Mouse (Mus musculus): ENCODE measurements around the gene Inf2. TPM values are rescaled to one million over a fixed set of nuclear protein-coding genes. Genes with fewer than 3 reads are reported as not detected.

Gene Inf2
- polyA plus RNA-seq, 1 experiment from 2014 or later = 2.6 TPM

GRCm38 (mm10) chr12:112596891-112597500 is 8.4 kb downstream of the Inf2 start:
- 66% methylated on average over 14 of the region's 14 CpGs for WGBS

DNA sequence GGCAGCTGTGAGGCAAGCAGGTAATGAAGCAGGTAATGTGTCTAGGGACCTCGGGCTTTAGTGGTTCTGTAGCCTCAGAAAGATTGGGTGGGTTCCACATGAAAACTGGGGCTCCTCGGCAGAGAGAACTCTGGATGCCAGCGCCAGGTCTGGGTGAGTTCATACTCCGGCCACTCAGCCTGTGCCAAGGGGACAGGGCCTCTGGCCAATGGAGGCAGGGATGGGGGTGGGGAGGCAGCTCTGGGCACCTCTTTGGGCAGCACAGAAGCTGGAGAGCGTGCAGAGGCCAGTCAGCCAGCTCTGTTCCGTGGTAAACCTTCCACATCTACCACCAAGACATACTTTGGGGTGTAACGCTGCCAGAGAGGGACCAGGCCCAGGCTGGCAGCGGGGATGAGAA is 9.0 kb downstream of the Inf2 start:
- ATAC-seq = no peak
- H3K4me3 ChIP-seq (ENCODE audit: low read length) = no peak overlapping the region
- H3K4me2 ChIP-seq (ENCODE audit: low read depth, low read length) = no peak overlapping the region
- no peaks in the 10 kb centered on the region for H3K27me3 ChIP-seq (replicated peaks; ENCODE audit: control insufficient read depth, insufficient read depth, low read length)
- H3K36me3 ChIP-seq (ENCODE audit: control insufficient read depth, insufficient read depth, low read length) = no peaks in the 10 kb centered on the region
- H3K27ac ChIP-seq (ENCODE audit: low read length) = no peak overlapping the region
- no peak overlapping the region for H3K9ac ChIP-seq (ENCODE audit: low read depth, low read length)
- H3K9me3 ChIP-seq (ENCODE audit: control insufficient read depth, low read length) = no peaks in the 10 kb centered on the region
- WGBS = 89% methylated on average over 8 of the region's 8 CpGs
- peaks cover 27% of the 10 kb centered on the region for H3K4me1 ChIP-seq (ENCODE audit: control insufficient read depth, insufficient read depth, low read length)

More at GRCm38 (mm10) chr12:112596891-112597500, 8.4 kb downstream of the Inf2 start:
- Histone ChIP-seq H3K36me3 (ENCODE audit: control insufficient read depth, insufficient read depth, low read length) (no peaks in the 10 kb centered on the region), H3K9ac (ENCODE audit: low read depth, low read length) (no peak overlapping the region), H3K4me2 (ENCODE audit: low read depth, low read length) (no peak overlapping the region), H3K4me3 (ENCODE audit: low read length) (no peak overlapping the region), H3K27me3 (replicated peaks; ENCODE audit: control insufficient read depth, insufficient read depth, low read length) (no peaks in the 10 kb centered on the region), H3K27ac (ENCODE audit: low read length) (no peak overlapping the region), H3K4me1 (ENCODE audit: control insufficient read depth, insufficient read depth, low read length) (peaks cover 27% of the 10 kb centered on the region), H3K9me3 (ENCODE audit: control insufficient read depth, low read length) (no peaks in the 10 kb centered on the region)
- no peak for ATAC-seq

- Histone ChIP-seq H3K27me3 (replicated peaks; ENCODE audit: control insufficient read depth, insufficient read depth, low read length) (no peaks in the 10 kb centered on the region), H3K9ac (ENCODE audit: low read depth, low read length) (no peak overlapping the region), H3K4me2 (ENCODE audit: low read depth, low read length) (no peak overlapping the region), H3K4me1 (ENCODE audit: control insufficient read depth, insufficient read depth, low read length) (peaks cover 19% of the 10 kb centered on the region), H3K4me3 (ENCODE audit: low read length) (no peak overlapping the region), H3K9me3 (ENCODE audit: control insufficient read depth, low read length) (no peaks in the 10 kb centered on the region), H3K36me3 (ENCODE audit: control insufficient read depth, insufficient read depth, low read length) (no peaks in the 10 kb centered on the region), H3K27ac (ENCODE audit: low read length) (no peak overlapping the region)
- WGBS = 35% methylated on average over 4 of the region's 4 CpGs
- no peak for ATAC-seq
Measured at GRCm38 (mm10) chr12:112599198-112599597, 10.6 kb downstream of the Inf2 start.

GRCm38 (mm10) chr12:112599942-112600611 is 11.5 kb downstream of the Inf2 start:
- Histone ChIP-seq H3K4me1 (ENCODE audit: control insufficient read depth, insufficient read depth, low read length) (peaks cover 10% of the 10 kb centered on the region), H3K4me2 (ENCODE audit: low read depth, low read length) (no peak overlapping the region), H3K27me3 (replicated peaks; ENCODE audit: control insufficient read depth, insufficient read depth, low read length) (no peaks in the 10 kb centered on the region), H3K9me3 (ENCODE audit: control insufficient read depth, low read length) (no peaks in the 10 kb centered on the region), H3K36me3 (ENCODE audit: control insufficient read depth, insufficient read depth, low read length) (no peaks in the 10 kb centered on the region), H3K4me3 (ENCODE audit: low read length) (no peak overlapping the region), H3K27ac (ENCODE audit: low read length) (no peak overlapping the region), H3K9ac (ENCODE audit: low read depth, low read length) (no peak overlapping the region)
- 83% methylated on average over 30 of the region's 30 CpGs for WGBS
- ATAC-seq = no peak

DNA sequence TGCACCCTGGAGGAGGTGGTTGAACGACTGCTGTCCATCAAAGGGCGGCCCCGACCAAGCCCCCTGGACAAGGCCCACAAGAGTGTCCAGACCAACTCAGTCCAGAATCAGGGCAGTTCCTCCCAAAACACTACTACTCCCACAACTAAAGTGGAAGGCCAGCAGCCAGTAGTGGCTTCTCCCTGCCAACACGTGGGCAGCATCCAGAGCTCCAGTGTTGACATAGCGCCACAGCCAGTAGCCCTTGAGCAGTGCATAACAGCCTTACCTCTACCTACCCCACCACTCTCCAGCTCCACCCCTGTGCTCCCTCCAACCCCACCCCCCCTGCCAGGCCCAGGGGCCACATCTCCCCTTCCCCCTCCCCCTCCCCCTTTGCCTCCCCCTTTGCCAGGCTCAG is 15.4 kb downstream of the Inf2 start:
- Histone ChIP-seq H3K9me3 (ENCODE audit: control insufficient read depth, low read length) (no peaks in the 10 kb centered on the region), H3K9ac (ENCODE audit: low read depth, low read length) (no peak overlapping the region), H3K4me3 (ENCODE audit: low read length) (no peak overlapping the region), H3K27ac (ENCODE audit: low read length) (no peak overlapping the region), H3K27me3 (replicated peaks; ENCODE audit: control insufficient read depth, insufficient read depth, low read length) (no peaks in the 10 kb centered on the region), H3K4me2 (ENCODE audit: low read depth, low read length) (no peak overlapping the region), H3K4me1 (ENCODE audit: control insufficient read depth, insufficient read depth, low read length) (0 out of 2 replicates have a peak, but pooled peaks cover 4% of the 10 kb centered on the region), H3K36me3 (ENCODE audit: control insufficient read depth, insufficient read depth, low read length) (no peaks in the 10 kb centered on the region)
- WGBS = 88% methylated on average over 5 of the region's 5 CpGs
- no peak for ATAC-seq

DNA sequence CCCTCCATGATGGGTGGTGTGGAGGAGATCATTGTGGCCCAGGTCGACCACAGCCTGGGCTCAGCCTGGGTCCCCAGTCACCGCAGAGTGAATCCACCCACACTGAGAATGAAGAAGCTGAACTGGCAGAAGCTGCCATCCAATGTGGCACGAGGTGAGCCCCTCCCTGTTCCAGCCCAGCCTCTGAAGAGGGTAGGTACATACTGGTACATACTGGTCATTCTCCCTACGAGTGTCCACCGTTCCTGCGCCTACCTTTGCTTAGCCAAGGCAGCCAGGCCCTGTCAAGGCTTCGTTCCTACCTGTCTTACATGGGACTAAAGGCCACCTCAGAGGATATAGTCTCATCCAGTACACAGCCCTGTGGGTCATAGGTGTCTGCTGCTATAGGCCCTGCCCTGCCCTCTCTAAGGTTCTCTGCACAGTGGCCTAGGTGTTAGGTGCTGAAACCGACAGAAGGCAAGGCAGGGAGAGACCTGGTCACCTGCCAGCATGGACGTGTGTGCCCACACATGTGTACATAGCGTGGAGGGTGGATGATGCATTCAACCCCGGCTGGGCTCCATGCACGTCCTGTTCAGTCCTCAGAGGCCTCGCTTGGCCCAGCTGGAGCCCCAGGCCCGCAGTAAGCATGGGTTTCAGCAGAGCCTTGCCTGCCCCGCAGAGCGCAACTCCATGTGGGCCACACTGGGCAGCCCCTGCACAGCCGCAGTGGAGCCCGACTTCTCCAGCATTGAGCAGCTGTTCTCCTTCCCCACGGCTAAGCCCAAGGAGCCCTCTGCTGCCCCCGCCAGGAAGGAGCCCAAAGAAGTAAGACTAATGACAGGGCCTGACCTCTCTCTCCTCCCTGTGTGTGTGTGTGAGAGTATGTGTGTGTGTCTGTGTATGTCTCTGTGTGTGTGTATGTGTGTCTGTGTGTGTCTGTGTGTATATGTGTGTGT is 16.4 kb downstream of the Inf2 start:
- H3K4me3 ChIP-seq (ENCODE audit: low read length) = no peak overlapping the region
- H3K9ac ChIP-seq (ENCODE audit: low read depth, low read length) = no peak overlapping the region
- H3K4me1 ChIP-seq (ENCODE audit: control insufficient read depth, insufficient read depth, low read length) = 0 out of 2 replicates have a peak, but pooled peaks cover 4% of the 10 kb centered on the region
- no peaks in the 10 kb centered on the region for H3K27me3 ChIP-seq (replicated peaks; ENCODE audit: control insufficient read depth, insufficient read depth, low read length)
- no peaks in the 10 kb centered on the region for H3K9me3 ChIP-seq (ENCODE audit: control insufficient read depth, low read length)
- 0 out of 2 replicates have a peak overlapping the region, but pooled peaks have one; percentile 14 for H3K27ac ChIP-seq (ENCODE audit: low read length)
- peak; percentile 79 for ATAC-seq
- 66% methylated on average over 20 of the region's 20 CpGs for WGBS
- no peak overlapping the region for H3K4me2 ChIP-seq (ENCODE audit: low read depth, low read length)
- H3K36me3 ChIP-seq (ENCODE audit: control insufficient read depth, insufficient read depth, low read length) = no peaks in the 10 kb centered on the region

DNA sequence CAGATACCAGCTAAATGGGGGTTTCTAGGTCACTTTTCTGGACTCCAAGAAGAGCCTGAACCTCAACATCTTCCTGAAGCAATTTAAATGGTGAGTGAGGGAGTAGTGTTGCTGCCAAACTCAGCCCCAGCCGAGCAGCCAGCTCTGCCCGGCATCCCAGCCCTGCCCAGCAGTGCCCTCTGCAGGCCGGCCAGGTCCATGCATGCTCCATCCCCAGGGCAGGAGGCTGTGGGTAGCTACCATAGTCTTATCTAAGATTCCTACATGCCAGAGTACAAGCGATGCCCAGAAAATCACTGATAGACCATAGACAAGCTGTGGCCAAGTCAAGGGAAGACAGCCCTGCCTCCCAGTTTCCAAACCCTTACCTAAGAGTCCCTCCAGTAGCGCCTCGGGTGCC is 17.2 kb downstream of the Inf2 start:
- no peak overlapping the region for H3K27ac ChIP-seq (ENCODE audit: low read length)
- H3K27me3 ChIP-seq (replicated peaks; ENCODE audit: control insufficient read depth, insufficient read depth, low read length) = no peaks in the 10 kb centered on the region
- H3K4me1 ChIP-seq (ENCODE audit: control insufficient read depth, insufficient read depth, low read length) = 0 out of 2 replicates have a peak, but pooled peaks cover 4% of the 10 kb centered on the region
- H3K4me3 ChIP-seq (ENCODE audit: low read length) = no peak overlapping the region
- H3K9me3 ChIP-seq (ENCODE audit: control insufficient read depth, low read length) = no peaks in the 10 kb centered on the region
- H3K4me2 ChIP-seq (ENCODE audit: low read depth, low read length) = no peak overlapping the region
- ATAC-seq = peak; percentile 81
- 50% methylated on average over 6 of the region's 6 CpGs for WGBS
- no peak overlapping the region for H3K9ac ChIP-seq (ENCODE audit: low read depth, low read length)
- H3K36me3 ChIP-seq (ENCODE audit: control insufficient read depth, insufficient read depth, low read length) = no peaks in the 10 kb centered on the region

DNA sequence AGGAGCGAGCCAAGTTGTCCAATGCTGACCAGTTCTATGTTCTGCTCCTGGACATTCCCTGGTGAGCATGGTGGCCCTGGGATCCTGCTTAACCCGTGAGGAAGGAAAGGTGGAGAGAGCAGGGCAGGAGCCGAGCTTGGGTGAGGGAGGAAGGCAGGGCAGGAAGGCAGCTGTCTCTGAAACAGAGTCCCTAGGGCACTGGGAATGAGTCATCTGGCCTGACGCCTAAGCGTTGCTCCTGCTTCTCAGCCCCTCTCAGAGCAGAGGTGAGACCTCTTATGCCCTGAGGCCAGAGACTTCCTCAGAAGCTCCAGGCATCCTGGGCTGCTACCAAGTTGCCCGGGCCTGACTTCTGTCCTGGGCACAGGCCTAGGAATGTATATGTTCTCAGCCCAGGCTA is 18.4 kb downstream of the Inf2 start:
- Histone ChIP-seq H3K27ac (ENCODE audit: low read length) (no peak overlapping the region), H3K27me3 (replicated peaks; ENCODE audit: control insufficient read depth, insufficient read depth, low read length) (no peaks in the 10 kb centered on the region), H3K9ac (ENCODE audit: low read depth, low read length) (no peak overlapping the region), H3K9me3 (ENCODE audit: control insufficient read depth, low read length) (no peaks in the 10 kb centered on the region), H3K4me1 (ENCODE audit: control insufficient read depth, insufficient read depth, low read length) (0 out of 2 replicates have a peak, but pooled peaks cover 4% of the 10 kb centered on the region), H3K36me3 (ENCODE audit: control insufficient read depth, insufficient read depth, low read length) (no peaks in the 10 kb centered on the region), H3K4me2 (ENCODE audit: low read depth, low read length) (no peak overlapping the region), H3K4me3 (ENCODE audit: low read length) (no peak overlapping the region)
- no peak for ATAC-seq
- 80% methylated on average over 6 of the region's 6 CpGs for WGBS

DNA sequence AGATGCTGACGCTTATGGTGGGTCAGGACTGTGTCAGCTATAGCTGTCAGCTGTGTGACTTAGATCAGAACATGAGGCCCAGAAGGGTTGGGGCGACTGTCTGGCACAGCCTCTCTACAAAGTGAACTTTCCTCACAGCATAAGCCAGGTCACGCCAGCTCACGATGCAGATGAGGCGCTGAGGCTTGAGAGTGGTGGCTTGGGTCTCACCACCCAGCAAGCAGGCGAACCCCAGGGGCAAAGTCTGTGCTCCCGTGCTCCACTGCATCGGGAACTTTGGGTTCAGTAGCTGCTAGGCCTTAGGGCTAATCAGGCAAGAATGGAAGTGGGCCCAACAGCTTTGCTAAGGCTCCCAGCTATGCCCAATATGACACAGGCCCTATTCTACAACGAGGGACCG is 20.4 kb downstream of the Inf2 start:
- Histone ChIP-seq H3K4me1 (ENCODE audit: control insufficient read depth, insufficient read depth, low read length) (0 out of 2 replicates have a peak, but pooled peaks cover 4% of the 10 kb centered on the region), H3K36me3 (ENCODE audit: control insufficient read depth, insufficient read depth, low read length) (no peaks in the 10 kb centered on the region), H3K4me3 (ENCODE audit: low read length) (no peak overlapping the region), H3K9ac (ENCODE audit: low read depth, low read length) (no peak overlapping the region), H3K9me3 (ENCODE audit: control insufficient read depth, low read length) (no peaks in the 10 kb centered on the region), H3K27ac (ENCODE audit: low read length) (no peak overlapping the region), H3K27me3 (replicated peaks; ENCODE audit: control insufficient read depth, insufficient read depth, low read length) (no peaks in the 10 kb centered on the region), H3K4me2 (ENCODE audit: low read depth, low read length) (no peak overlapping the region)
- ATAC-seq = no peak
- 88% methylated on average over 10 of the region's 10 CpGs for WGBS
